Mouse (Mus musculus) MEL (cell line): ENCODE measurements at regions not wholly inside any gene's neighbourhood (a gene's known extent, or its start where the extent isn't known, plus 50 kb on each side); places are given as distances from the start of the nearest gene placed in this dataset.

ENCODE experiments used
- EP300 ChIP-seq, 2 experiments: IDR thresholded peaks; 2 replicates each; pipeline ENCODE4 v1.6.1; 2011; ENCODE audit warnings: improper control_type of control experiment in 2 of 2, low read length in 2 of 2, low read depth in 1 of 2, mild to moderate bottlenecking in 1 of 2
- GATA1 ChIP-seq: IDR thresholded peaks from 2 replicates; pipeline ENCODE4 v1.6.1; 2011; ENCODE audit warnings: low read depth, low read length, improper control_type of control experiment
- MEF2A ChIP-seq: IDR thresholded peaks from 2 replicates; pipeline ENCODE4 v1.6.1; 2014; ENCODE audit warnings: low read depth, mild to moderate bottlenecking, inconsistent platforms, low read length, improper control_type of control experiment; ENCODE audit not compliant: poor library complexity, insufficient replicate concordance, severe bottlenecking; ENCODE audit errors: extremely low read depth
- POLR2A ChIP-seq, 2 experiments: IDR thresholded peaks; 2 replicates each; pipeline ENCODE4 v1.6.1; 2011 to 2012; ENCODE audit warnings: low read length in 2 of 2, mild to moderate bottlenecking in 2 of 2, control low read depth in 1 of 2, improper control_type of control experiment in 1 of 2, low read depth in 1 of 2, moderate library complexity in 1 of 2; ENCODE audit not compliant: control insufficient read depth in 1 of 2, insufficient read depth in 1 of 2, poor library complexity in 1 of 2
- TCF12 ChIP-seq: IDR thresholded peaks from 2 replicates; pipeline ENCODE4 v1.6.1; 2014; ENCODE audit warnings: low read depth, mild to moderate bottlenecking, inconsistent platforms, low read length, improper control_type of control experiment, moderate library complexity
- ZKSCAN1 ChIP-seq: IDR thresholded peaks from 2 replicates; pipeline ENCODE4 v1.6.1; 2012; ENCODE audit warnings: low read depth, mild to moderate bottlenecking, inconsistent platforms, low read length, improper control_type of control experiment, moderate library complexity

DNA sequence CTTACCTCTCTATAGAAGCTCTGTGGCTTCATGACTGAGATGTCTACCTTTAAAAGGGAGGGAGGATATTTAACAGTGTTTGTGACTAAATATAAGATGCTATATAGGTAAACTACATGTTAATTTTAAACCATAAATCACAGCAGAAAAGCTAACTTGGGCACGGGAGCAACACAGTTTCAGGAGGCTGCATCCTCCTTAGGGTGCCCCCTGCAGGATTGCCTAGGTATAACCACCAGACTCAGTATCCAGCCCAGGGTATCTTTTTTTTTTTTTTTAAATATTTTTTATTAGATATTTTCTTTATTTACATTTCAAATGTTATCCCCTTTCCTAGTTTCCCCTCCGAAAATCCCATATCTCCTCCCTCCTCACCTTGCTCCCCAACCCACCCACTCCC lies 91.6 kb upstream of the Wars2 start:
- TF ChIP-seq MEF2A (no peak), GATA1 (no peak), EP300 (IDR thresholded peaks at IDR 0.05; ENCODE audit: low read depth in 1 of 2, low read length in 2 of 2) (no peak), POLR2A (IDR thresholded peaks at IDR 0.05; ENCODE audit: control insufficient read depth in 1 of 2, insufficient read depth in 1 of 2, low read depth in 1 of 2, low read length in 2 of 2, poor library complexity in 1 of 2) (no peak), ZKSCAN1 (no peak), TCF12 (no peak)
